Mouse (Mus musculus) liver, embryonic 18 days (tissue): Measurements from ENCODE around the gene Pard3. TPM values are rescaled to one million over a fixed set of nuclear protein-coding genes. Genes with fewer than 3 reads are reported as not detected.

Source experiments
- polyA plus RNA-seq: library from polyadenylated mRNA; depleted of rRNA; stranded (reverse); fragments of >200 nt; gene quantifications from 2 replicates; pipeline ENCODE4 v1.2.3, GENCODE M21; 2012; rRNA removed

Pard3 gene
- polyA plus RNA-seq = 13.1 and 14.3 TPM in 2 replicates

GRCm38 (mm10) chr8:127063551-127064360 lies at the start of gene Pard3:
TSS of gene Pard3 (plus strand) at chr8:127063893.

Other genes starting within 250 kb of the Pard3 start
- gene Tomm20, start 118.0 kb upstream of the Pard3 start, polyA plus RNA-seq = 27.5 and 34.3 TPM in 2 replicates
- 4.1 and 4.5 TPM in 2 replicates for gene Rbm34, start 92.8 kb upstream of the Pard3 start, polyA plus RNA-seq